Mouse (Mus musculus) liver, embryonic 13.5 days (tissue): Measurements from ENCODE around the gene Pdgfb. TPM values are rescaled to one million over a fixed set of nuclear protein-coding genes. Genes with fewer than 3 reads are reported as not detected.

Experiments
- ATAC-seq: fragments of 200-750 bp; cut with Nextera tagmentation; 2 replicates; pipeline ENCODE4 v1.8.0; 2017; ENCODE audit warnings: low read depth, mild to moderate bottlenecking, moderate number of reproducible peaks, moderate library complexity
- DNase-seq: peaks from one replicate; pipeline ENCODE4 v3.0.0; 2022
- H3K27ac ChIP-seq: fragments of 300-500 bp; sonication (generic); 2 replicates; pipeline ENCODE4 v1.5.1; 2015; ENCODE audit warnings: moderate library complexity, mild to moderate bottlenecking, inconsistent platforms
- H3K27me3 ChIP-seq: fragments of 300-500 bp; sonication (generic); 2 replicates; pipeline ENCODE4 v1.6.1; 2015; ENCODE audit warnings: mild to moderate bottlenecking, inconsistent platforms
- H3K36me3 ChIP-seq: fragments of 300-500 bp; sonication (generic); 2 replicates; pipeline ENCODE4 v1.6.1; 2015; ENCODE audit warnings: mild to moderate bottlenecking, inconsistent platforms
- H3K4me1 ChIP-seq: fragments of 300-500 bp; sonication (generic); replicated peaks from 2 replicates; pipeline ENCODE4 v1.6.1; 2015; ENCODE audit warnings: inconsistent platforms
- H3K4me2 ChIP-seq: fragments of 300-500 bp; sonication (generic); 2 replicates; pipeline ENCODE4 v1.6.1; 2015; ENCODE audit warnings: inconsistent platforms, mild to moderate bottlenecking, moderate library complexity
- H3K4me3 ChIP-seq: fragments of 300-500 bp; sonication (generic); replicated peaks from 2 replicates; pipeline ENCODE4 v1.5.1; 2015; ENCODE audit warnings: mild to moderate bottlenecking, inconsistent platforms
- H3K9ac ChIP-seq: fragments of 300-500 bp; sonication (generic); 2 replicates; pipeline ENCODE4 v1.6.1; 2015; ENCODE audit warnings: mild to moderate bottlenecking, inconsistent platforms
- H3K9me3 ChIP-seq: fragments of 300-500 bp; sonication (generic); replicated peaks from 2 replicates; pipeline ENCODE4 v1.6.1; 2016; ENCODE audit warnings: inconsistent platforms
- WGBS: fragments of 180-500 bp; shearing (Covaris S2); methylation state at CpG from one replicate; pipeline ENCODE4 v1.1.7; 2015; ENCODE audit not compliant: insufficient replicate concordance; 5-methylcytosine and 5-hydroxymethylcytosine counted together
- polyA plus RNA-seq: library from polyadenylated mRNA; unstranded; fragments of >200 nt; fragmentation: Nextera tagmentation; extraction: Ambion mirVana; gene quantifications from 2 replicates; pipeline ENCODE4 v1.2.1, GENCODE M21; 2015

Pdgfb gene
- polyA plus RNA-seq, 1 experiment from 2014 or later: 0.76 TPM

DNA sequence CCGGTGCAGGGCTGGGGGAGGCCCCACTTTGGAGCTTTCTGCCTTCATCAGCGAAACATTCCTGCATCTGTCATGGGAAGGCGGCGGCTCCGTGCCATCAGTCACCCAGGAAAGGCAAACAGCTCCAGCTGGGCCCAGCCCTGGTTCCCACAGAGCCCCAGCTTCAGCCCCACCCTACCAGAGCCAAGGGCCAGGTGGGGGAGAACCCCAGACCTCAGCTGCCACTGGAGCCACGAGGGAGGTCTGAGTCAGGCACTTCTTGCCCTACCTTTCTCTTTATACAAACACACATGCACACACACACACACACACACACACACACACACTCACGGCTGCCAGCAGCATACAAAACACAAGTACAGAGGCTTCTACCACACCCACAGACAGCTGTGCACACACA is 30.6 kb downstream of the Pdgfb start:
- DNase-seq (no peak), ATAC-seq (no peak)
- 64% methylated on average over 7 of the region's 7 CpGs for WGBS
- no peak overlapping the region for H3K27ac ChIP-seq
- no peaks in the 10 kb centered on the region for H3K27me3 ChIP-seq
- H3K4me1 ChIP-seq: peaks cover 5% of the 10 kb centered on the region; the same call in 1 of the 2 replicates
- no peak overlapping the region for H3K9ac ChIP-seq
- no peaks in the 10 kb centered on the region for H3K36me3 ChIP-seq
- H3K4me2 ChIP-seq: no peak overlapping the region
- no peak overlapping the region for H3K4me3 ChIP-seq
- no peaks in the 10 kb centered on the region for H3K9me3 ChIP-seq

DNA sequence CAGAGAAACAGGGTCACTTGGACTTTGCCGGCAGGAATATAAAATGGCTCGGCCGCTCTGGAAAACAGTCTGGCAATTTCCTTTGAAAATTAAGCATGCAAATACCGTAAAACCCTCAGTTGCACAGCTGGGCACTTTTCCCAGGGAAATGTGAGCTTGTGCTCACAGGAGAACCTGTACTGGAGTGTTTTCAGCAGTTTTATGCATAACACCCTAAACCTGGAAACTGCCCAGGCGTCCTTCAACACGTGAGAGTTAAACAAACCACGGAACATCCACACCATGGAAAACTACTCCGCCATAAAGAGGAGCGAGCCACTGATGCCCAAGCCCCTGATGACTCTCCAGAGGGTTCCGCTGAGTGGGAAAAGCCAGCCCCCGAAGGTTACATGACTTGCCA is 34.1 kb downstream of the Pdgfb start:
- Histone ChIP-seq H3K4me3 (no peak overlapping the region), H3K4me1 (no peaks in the 10 kb centered on the region), H3K27ac (no peak overlapping the region), H3K36me3 (no peaks in the 10 kb centered on the region), H3K9me3 (no peaks in the 10 kb centered on the region), H3K9ac (no peak overlapping the region), H3K27me3 (no peaks in the 10 kb centered on the region), H3K4me2 (no peak overlapping the region)
- 73% methylated on average over 11 of the region's 11 CpGs for WGBS
- no peak for ATAC-seq
- DNase-seq: no peak

DNA sequence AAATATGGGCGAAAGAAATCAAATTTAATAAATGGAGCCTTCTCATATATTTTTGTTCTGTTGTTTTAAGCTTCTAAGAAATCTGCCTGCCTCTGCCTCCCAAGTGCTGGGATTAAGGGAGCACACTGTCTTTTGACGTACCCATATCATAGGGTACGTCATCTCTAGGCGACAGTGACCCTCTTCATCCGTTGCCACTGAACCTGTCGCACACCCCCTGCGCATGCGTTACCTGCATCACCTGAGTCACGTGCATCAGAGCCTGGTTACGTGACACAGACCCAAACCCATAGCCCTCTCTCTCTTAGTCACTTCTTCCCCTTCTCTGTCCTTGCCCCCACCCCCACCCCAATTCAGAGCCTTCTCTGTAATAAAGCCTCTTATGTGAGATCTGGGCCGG is 42.6 kb downstream of the Pdgfb start:
- Histone ChIP-seq H3K9me3 (no peaks in the 10 kb centered on the region), H3K27me3 (no peaks in the 10 kb centered on the region), H3K4me2 (no peak overlapping the region), H3K9ac (no peak overlapping the region), H3K4me1 (no peaks in the 10 kb centered on the region), H3K36me3 (no peaks in the 10 kb centered on the region), H3K27ac (no peak overlapping the region), H3K4me3 (no peak overlapping the region)
- 86% methylated on average over 11 of the region's 11 CpGs for WGBS
- DNase-seq: no peak
- ATAC-seq: no peak

DNA sequence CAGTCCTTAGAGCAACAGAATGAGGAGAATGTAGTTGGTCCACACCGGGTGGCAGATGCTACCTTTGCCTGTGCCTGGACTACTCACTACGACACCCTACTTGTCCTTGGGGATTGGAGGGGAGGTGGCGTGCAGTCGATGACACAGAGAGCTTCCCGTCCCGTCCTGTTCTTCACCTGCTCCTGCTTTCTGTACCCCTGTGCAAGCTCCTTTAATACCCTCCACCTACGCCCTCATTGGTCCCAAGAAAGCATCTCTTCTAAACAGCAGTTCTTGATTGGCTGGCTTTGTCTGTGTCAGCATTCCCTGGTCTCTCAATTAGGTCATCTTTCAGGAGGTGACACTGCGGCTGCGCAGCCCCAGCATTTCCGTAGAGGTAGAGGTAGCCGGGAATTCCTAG is 43.8 kb downstream of the Pdgfb start, which contains the start of gene Cbx7:
TSS of gene Cbx7 (minus strand) at position 180 of the 400 bp plus-strand sequence.
- ATAC-seq (no peak), DNase-seq (no peak)
- Histone ChIP-seq H3K4me2 (no peak within 1 kb of the TSS), H3K4me3 (no peak within 1 kb of the TSS), H3K9me3 (no peaks in the 10 kb centered on the region), H3K4me1 (no peaks in the 10 kb centered on the region), H3K9ac (no peak within 1 kb of the TSS), H3K36me3 (no peaks in the 10 kb centered on the region), H3K27me3 (no peaks in the 10 kb centered on the region), H3K27ac (no peak within 1 kb of the TSS)
- 81% methylated on average over 11 of the region's 11 CpGs for whole genome bisulfite sequencing

DNA sequence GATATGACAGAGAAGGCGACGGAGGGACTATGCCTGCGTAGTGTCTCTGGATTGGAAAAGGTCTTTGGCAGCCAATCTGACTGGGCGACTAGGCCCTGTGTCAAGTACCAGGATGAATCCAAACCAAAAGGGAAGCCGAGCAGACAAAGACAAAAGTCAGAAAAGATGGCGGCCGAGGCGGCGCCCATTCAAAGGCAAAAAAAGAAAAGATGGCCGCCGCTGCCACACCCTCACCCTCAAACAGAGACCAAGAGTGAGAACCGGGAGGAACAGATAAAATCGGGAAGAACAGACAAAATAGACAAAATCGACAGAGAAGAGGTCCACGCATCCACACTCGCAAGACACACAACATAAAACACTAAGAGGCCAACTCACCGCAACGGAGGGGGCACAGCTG is 44.3 kb downstream of the Pdgfb start:
- DNase-seq (no peak), ATAC-seq (no peak)
- H3K9me3 ChIP-seq: no peaks in the 10 kb centered on the region
- H3K4me2 ChIP-seq: no peak overlapping the region
- H3K4me1 ChIP-seq: no peaks in the 10 kb centered on the region
- H3K9ac ChIP-seq: no peak overlapping the region
- H3K27me3 ChIP-seq: no peaks in the 10 kb centered on the region
- no peaks in the 10 kb centered on the region for H3K36me3 ChIP-seq
- no peak overlapping the region for H3K27ac ChIP-seq
- WGBS: 83% methylated on average over 18 of the region's 18 CpGs
- H3K4me3 ChIP-seq: no peak overlapping the region

DNA sequence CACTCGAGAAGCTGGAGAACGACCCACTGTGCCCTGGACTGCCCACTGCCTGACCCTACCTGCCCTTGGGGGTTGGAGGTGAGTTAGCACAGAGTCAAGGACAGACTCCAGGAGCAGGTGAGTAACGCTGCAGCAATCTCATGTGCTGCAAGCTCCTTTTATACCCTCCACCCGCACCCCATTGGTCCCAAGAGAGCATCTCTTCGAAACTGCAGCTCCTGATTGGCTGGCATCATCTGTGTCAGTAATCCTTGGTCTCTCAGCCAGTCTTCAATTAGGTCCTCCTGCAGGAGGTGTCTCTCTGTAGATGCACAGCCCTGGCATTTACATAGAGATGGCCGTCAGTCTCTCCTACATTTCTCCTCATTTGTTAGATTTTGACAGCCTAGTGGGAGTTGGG is 47.4 kb downstream of the Pdgfb start:
- Histone ChIP-seq H3K4me2 (no peak overlapping the region), H3K27me3 (no peaks in the 10 kb centered on the region), H3K9me3 (no peaks in the 10 kb centered on the region), H3K4me3 (no peak overlapping the region), H3K4me1 (no peaks in the 10 kb centered on the region), H3K9ac (no peak overlapping the region), H3K27ac (no peak overlapping the region), H3K36me3 (no peaks in the 10 kb centered on the region)
- ATAC-seq (no peak), DNase-seq (no peak)
- WGBS: 60% methylated on average over 6 of the region's 6 CpGs

DNA sequence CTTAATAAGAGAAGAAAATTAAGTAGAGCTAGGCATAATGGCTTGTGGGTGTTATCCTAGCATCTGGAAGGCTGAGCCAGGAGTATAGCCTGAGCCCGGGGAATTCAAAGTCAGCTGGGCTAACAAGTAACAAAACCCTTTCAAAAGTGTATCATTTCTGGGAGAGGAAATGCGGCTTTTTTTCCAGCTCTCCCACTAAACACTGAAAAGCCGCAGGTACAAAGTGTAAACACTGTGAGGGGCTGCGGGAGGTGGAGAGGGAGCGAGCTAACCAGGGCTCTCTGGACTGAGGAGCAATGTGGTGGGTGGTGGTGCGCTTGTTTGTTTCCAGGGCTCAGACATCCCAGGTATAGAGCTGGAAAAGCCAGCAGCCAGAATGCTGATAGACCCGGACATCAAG is 50.4 kb downstream of the Pdgfb start:
- ATAC-seq (no peak), DNase-seq (no peak)
- Histone ChIP-seq H3K9me3 (no peaks in the 10 kb centered on the region), H3K4me3 (no peak overlapping the region), H3K36me3 (no peaks in the 10 kb centered on the region), H3K27me3 (no peaks in the 10 kb centered on the region), H3K27ac (no peak overlapping the region), H3K4me1 (no peaks in the 10 kb centered on the region), H3K4me2 (no peak overlapping the region), H3K9ac (no peak overlapping the region)
- 63% methylated on average over 7 of the region's 7 CpGs for WGBS

DNA sequence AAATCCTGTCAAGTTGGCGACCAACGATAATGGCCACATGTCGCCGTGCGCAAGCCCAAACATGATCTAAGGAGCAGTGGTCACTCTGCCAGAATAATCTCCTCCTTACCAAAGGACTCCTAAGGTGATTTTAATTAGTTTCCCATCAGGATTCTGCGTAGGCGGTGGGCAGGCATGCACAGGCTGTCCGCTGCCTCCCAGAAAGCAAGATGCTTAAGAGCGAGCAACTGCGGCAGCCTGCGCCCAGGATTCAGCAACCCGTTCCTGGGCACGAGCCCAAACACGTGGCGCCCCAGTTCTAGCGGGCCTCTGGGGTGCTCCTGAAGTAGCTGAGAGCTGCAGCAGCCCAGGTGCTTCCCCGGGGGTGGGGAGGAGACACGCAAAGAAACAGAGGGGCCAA is 52.1 kb downstream of the Pdgfb start:
- 78% methylated on average over 18 of the region's 18 CpGs for WGBS
- Histone ChIP-seq H3K9me3 (no peaks in the 10 kb centered on the region), H3K27me3 (no peaks in the 10 kb centered on the region), H3K4me2 (no peak overlapping the region), H3K36me3 (no peaks in the 10 kb centered on the region), H3K4me1 (no peaks in the 10 kb centered on the region), H3K27ac (no peak overlapping the region), H3K4me3 (no peak overlapping the region), H3K9ac (no peak overlapping the region)
- ATAC-seq (no peak), DNase-seq (no peak)

DNA sequence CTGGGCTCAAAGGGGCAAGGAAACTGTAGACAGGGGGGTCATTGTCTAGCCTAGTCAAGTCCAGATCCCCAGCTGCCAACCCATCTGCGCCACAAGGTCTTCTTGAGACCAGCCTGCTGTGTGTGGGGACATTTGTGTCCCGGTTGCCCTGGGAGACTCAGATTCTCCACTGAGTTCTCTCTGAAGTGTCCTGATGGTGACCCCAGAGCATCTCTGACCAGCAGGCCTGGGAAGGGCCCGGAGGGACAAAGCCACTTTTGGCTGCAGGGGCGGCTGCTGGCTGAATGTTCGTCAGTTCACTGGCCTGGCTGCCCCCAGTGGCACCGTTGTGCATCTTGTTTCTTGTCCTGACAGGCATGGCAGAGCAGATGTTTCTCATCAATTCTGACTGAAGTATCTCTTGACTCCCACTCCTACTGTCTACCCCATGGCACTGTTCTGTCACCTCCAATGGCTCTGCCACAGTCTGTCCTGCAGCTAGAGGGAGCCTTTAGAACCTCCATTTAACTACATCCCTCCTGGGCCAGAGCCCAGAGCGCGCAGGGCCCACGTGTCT is 53.3 kb downstream of the Pdgfb start:
- DNase-seq: no peak
- Histone ChIP-seq H3K27me3 (no peaks in the 10 kb centered on the region), H3K9ac (no peak overlapping the region), H3K36me3 (no peaks in the 10 kb centered on the region), H3K27ac (no peak overlapping the region), H3K4me2 (no peak overlapping the region), H3K4me3 (no peak overlapping the region), H3K4me1 (no peaks in the 10 kb centered on the region), H3K9me3 (no peaks in the 10 kb centered on the region)
- ATAC-seq: no peak
- WGBS: 68% methylated on average over 9 of the region's 9 CpGs

DNA sequence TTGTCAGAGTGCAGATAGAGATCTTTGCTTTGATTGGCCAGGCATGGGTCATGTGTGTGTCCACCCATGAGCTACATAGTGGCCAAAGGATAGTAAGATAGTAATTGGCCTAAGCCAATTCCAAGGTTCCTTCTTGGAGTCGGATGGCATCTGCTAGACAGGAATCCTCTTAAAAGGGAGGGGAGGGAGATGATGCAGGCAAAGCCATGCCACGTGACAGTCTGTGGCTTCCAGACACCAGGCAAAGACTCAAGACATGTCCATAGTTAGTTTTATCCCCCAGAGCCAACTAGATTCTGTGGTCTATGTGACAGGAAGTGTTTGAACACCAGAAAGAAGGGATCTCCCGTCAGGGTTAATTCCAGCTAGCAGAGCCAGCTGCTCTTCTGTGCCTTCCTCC is 56.4 kb downstream of the Pdgfb start:
- no peaks in the 10 kb centered on the region for H3K9me3 ChIP-seq
- no peak overlapping the region for H3K4me2 ChIP-seq
- no peak overlapping the region for H3K9ac ChIP-seq
- no peak for DNase-seq
- 17% methylated on average over 3 of the region's 3 CpGs for WGBS
- no peaks in the 10 kb centered on the region for H3K36me3 ChIP-seq
- no peak overlapping the region for H3K4me3 ChIP-seq
- H3K4me1 ChIP-seq: no peaks in the 10 kb centered on the region
- H3K27ac ChIP-seq: no peak overlapping the region
- H3K27me3 ChIP-seq: no peaks in the 10 kb centered on the region
- no peak for ATAC-seq

DNA sequence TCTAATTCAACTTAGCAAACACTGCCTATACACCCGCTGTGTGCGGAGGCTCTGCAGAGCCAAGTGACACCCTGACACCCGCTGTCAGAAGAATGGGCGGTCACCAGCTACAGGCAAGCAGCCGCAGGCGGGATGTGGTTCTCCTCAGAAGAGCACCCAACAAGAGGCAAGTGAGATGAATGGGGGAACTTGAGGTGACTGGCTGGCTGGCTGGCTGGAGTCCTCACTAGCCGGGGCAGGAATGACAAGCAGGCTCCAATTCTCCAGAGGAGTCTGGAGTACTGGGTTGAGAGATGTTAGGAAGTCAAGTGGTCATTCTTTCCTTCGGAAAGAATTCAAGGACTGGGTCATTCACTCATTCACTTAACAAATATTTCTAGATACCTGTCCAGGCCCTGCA is 58.2 kb downstream of the Pdgfb start:
- peaks cover 10% of the 10 kb centered on the region; the same call in 1 of the 2 replicates for H3K27me3 ChIP-seq
- H3K9me3 ChIP-seq: no peaks in the 10 kb centered on the region
- H3K9ac ChIP-seq: no peak overlapping the region
- WGBS: 49% methylated on average over 8 of the region's 8 CpGs
- H3K4me1 ChIP-seq: 0 out of 2 replicates have a peak, but pooled peaks cover 3% of the 10 kb centered on the region
- no peak overlapping the region for H3K4me3 ChIP-seq
- no peak for ATAC-seq
- H3K36me3 ChIP-seq: no peaks in the 10 kb centered on the region
- H3K4me2 ChIP-seq: no peak overlapping the region
- DNase-seq: no peak
- H3K27ac ChIP-seq: no peak overlapping the region

DNA sequence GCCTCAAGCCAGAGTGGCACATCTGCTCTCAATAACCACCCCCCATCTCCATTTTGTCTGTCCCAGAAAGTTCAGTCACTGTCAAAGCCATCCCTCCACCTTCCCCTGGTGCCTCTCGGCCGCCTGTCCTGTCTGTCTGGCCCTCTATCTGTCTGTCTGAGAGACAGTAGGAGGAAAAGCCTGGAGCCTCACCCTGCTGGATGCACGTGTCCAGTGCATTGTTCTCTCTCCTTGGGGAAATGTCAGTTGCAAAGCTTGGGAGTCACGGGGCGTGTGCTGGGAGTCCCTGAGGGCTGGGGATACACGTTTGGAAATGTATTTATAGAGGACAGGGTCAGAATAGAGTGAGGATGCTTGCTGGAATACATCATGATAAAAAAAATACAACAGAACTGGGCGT is 61.3 kb downstream of the Pdgfb start:
- no peak overlapping the region for H3K4me3 ChIP-seq
- H3K4me1 ChIP-seq: peaks cover 18% of the 10 kb centered on the region
- H3K27ac ChIP-seq: no peak overlapping the region
- ATAC-seq: no peak
- 63% methylated on average over 7 of the region's 7 CpGs for WGBS
- no peaks in the 10 kb centered on the region for H3K36me3 ChIP-seq
- DNase-seq: no peak
- H3K9me3 ChIP-seq: no peaks in the 10 kb centered on the region
- peaks cover 23% of the 10 kb centered on the region; the same call in 1 of the 2 replicates for H3K27me3 ChIP-seq
- no peak overlapping the region for H3K9ac ChIP-seq
- H3K4me2 ChIP-seq: no peak overlapping the region
